Mouse (Mus musculus): Measurements from ENCODE around the gene Sipa1l2.

Gene Sipa1l2

DNA sequence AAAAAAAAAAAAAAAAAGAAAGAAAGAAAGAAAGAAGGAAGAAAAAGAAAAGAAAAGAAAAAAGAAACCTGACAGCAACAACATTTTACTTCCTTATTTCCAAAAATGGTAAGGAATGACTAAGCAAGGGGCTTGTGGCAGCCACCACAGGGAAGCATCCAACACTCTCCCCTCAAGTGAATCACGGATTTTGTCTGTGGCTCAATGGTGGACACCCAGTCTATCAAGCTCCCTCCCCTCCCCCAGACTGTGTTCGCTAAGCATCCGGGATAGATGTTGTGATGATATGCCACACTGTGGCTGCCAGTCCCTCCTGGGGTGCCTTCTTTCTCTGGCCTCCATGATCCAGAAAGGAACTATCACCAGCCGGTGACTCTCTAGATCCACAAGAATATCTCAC is 6.5 kb upstream of the Sipa1l2 start:
- no peak for DNase-seq (ENCODE audit: low spot score)

DNA sequence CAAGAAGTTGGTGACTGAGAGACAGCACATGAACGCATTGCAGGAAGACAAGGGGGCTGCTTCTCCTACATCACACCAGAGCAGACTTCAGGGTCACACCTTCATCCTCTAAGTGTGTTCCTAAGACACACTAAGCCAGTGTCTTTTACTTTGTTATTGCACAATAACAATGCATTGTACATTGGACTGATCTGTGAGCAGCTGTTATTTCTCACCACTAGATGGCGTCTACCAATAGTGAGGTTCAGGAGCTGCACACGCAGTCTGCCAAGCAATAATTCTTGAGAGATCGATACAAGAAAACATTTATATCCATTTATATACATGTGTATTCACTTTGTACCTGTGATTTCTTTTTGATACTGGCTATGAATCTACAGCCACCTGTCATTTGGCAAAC is 4.7 kb upstream of the Sipa1l2 start:
- DNase-seq (ENCODE audit: low spot score), result no peak

DNA sequence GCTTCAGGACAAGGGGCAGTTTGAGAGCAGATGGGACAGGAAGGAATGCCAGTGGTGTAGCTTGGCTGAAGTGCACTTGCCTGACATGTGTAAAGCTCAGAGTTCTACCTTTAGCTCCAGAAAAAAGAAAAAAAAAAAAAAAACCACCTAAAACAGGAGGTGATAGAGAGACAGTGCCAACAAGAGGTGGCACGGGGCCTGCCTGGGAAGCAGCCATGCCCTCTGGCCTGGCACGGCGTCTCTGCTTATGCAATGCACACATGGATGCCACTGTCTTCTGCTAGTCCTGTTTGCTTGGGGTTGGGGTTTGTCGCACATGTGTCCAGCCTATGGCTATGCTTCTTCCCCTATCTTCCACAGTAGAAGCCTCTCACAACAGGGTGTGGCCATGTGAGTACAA is 2.6 kb upstream of the Sipa1l2 start:
- DNase-seq (ENCODE audit: low spot score), result no peak

DNA sequence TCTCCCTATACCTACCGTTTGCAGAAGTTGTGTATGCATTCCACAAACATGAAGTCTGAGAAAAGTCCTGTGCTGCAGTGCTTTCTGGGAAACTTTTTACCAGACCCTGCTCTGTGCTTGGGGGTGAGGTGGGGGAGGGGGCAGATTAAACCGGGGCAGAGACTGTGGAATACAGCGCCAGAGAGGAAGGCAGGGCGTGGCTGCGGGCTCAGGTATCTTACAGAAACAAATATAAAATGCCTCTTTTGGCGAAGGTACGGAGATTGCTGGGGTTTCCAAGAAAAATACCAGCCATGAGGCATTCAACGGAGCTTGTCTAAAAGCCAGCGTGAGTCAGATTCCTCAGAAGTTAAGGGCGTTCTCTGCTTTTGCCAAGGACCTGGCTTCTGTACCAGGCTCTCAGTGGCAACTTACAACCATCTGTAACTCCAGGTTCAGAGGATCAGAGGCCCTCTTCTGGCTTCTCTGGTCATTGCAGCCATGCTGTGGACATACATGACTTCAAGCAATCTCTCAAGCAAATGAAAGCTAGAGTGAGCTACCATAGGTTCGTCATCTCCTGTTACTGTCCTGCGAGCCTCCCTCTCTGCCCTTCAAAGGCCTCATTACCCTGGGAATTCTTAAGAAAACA is 1.3 kb upstream of the Sipa1l2 start:
- no peak for DNase-seq (ENCODE audit: low spot score)

DNA sequence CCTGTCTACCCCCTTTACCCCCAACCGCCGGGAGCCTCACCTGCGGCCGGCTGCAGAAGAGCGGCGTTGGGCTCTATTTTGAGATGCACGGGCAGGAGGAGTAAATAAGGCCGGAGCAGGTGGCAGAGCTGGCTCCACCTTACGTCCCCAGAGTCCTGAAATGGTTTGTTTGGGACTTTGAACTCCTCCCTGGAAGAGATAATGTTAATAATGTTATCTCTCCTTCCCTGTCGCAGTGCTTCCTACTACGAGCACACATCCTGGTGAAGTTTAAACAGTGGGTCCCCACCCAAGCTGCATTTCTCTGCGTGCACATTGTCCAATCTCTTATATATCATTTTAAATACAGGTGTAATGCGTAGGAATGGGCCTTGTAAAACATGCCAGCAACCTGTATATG is 781 bp upstream of the Sipa1l2 start:
- DNase-seq (ENCODE audit: low spot score), result no peak

DNA sequence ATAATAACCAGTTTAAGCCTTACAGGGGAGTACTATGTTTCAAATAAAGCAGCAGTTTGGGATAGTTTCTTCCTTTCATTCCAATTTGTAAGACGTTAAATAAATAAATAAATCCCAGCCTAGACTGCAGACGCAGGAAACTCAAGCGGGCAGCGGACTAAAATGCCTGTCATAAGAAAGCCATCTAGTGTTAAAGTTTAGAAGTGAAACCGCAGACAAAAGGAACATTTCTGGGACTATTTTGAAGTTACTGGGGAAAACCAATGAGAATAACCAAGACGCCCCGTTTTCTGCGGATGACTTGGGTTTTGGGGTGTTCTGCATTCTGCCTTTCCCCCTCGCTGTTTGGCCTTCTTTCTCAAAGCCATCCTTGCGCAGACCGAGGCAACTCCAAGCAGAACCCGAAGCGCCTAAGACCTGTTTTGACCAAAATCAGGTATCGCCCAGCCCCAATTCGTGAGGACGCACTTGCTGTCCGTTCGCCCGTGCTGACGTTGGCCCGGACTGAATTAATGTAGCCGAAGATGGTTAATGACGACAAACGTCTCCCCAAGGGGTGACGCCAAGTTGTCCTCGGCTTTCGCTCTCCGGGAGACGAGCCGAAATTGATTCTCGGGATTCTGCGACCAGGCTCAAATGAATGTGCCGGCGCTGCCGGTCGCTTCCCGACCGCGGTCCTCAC is 616 bp downstream of the Sipa1l2 start:
- DNase-seq (ENCODE audit: low spot score), result no peak

DNA sequence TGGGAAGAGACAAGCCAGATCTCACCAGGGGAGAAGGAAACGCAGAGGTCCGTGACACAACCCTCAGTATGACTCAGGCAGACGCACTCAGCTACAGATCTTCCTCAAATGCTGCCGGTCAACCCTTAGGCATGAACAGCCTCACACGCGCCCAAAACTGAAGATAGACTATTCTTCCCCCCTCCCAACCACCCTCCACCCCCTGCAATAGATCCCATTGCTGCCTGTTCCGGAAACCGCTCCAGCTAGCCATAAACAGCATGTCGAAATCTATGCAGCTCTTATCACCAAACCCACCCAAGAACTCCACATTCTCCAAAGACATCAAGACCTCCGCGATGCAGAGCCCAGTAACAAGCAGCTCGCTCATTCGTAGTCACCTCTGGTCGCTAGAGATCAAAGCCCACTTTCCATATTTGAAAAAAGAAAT is 1.2 kb downstream of the Sipa1l2 start:
- no peak for DNase-seq (ENCODE audit: low spot score)

DNA sequence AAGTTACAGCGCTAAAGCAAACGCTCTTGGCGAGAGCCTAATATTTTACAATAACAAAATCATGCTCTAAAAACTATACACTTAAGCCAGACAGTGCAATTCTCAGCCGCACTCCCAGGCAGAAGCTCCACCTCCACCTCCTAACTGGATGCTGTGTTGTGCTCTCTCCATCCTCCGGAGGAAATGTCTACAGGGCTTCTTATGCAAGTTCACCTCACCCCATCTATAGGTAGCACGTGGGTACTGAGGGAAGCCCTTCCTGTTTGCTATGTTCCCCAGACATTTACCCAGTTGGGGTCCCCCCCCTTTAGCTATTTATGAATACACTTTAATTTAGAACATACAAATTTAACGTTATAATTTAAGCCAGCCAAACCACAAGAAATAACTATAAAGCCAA is 2.0 kb downstream of the Sipa1l2 start:
- no peak for DNase-seq (ENCODE audit: low spot score)

DNA sequence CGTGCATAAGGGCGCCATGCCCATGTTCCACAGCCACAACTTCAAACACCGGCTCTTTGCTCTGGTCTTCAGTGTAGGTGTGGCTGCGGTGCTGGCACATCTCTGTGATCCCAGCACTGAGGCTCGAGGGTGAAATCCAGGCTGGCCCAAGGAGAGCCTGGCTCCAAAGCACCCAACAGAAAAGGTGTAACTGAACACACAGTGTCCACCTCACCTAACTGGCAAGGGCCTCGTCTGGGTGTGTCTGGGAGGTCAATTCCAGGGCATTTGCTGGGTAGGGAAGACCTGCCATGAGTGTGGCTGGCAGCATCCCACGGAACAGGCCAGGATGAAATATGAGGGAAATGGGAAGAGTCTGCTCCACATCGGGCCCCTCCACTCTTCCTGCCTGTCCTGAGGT is 6.7 kb downstream of the Sipa1l2 start:
- no peak for DNase-seq (ENCODE audit: low spot score)

DNA sequence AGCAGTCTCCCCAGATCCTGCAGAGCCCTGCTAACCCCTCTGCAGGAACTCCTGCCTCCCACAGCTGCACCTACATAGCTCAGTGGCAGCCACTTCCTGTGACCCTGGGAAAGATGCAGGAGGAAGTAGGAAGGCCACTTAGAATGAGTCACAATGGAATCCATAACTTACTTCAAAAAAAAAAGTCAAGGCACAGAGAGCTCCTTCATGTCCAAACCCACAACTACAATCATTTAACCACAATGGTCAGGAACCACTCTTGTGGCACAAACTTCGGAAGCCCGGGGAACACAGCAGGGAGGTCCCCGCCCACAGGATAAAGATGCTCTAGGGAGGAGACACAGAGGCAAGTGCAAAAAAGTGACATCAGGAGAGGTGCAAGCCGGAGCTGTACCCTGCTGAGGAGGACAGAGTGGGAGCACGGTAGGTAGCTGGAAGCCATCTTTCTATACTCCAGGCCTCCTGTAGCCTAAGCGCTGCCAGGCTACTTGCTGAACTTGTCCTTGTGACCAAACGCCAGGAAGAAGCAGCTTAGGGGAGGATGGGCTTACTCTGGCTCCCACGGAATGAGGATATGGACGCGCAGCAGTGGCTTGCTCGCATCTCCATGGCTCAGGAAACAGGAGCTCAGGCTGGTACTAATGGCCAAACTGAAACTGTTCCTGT is 8.7 kb downstream of the Sipa1l2 start:
- no peak for DNase-seq (ENCODE audit: low spot score)

DNA sequence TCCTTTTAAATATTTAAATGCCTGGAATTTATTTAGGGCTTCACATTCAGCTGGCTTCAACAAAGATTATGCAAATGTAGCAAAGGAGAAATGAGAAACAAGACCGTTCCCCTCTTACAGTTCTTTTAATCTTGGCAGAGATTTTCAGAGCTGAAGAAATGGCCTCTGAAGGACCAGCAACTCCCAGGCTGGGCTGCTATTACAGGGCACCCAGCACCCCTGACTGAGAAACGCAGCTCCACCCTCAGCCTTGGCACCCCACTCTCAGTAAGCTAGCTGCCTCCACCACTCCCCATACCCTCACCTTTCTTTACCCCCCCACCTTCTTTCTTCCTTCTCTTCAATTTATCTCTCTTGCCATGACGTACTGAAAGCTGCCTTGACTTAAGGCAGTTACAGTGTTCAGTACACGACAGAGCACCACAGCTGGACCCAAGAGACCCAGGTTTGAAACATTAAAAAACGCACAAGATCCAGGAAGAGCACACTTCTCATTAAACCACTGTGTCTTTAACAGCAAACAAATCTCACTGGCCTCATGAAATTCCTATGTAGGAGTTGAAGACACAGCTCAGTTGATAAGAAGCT is 10.4 kb downstream of the Sipa1l2 start:
- DNase-seq (ENCODE audit: low spot score), result no peak

DNA sequence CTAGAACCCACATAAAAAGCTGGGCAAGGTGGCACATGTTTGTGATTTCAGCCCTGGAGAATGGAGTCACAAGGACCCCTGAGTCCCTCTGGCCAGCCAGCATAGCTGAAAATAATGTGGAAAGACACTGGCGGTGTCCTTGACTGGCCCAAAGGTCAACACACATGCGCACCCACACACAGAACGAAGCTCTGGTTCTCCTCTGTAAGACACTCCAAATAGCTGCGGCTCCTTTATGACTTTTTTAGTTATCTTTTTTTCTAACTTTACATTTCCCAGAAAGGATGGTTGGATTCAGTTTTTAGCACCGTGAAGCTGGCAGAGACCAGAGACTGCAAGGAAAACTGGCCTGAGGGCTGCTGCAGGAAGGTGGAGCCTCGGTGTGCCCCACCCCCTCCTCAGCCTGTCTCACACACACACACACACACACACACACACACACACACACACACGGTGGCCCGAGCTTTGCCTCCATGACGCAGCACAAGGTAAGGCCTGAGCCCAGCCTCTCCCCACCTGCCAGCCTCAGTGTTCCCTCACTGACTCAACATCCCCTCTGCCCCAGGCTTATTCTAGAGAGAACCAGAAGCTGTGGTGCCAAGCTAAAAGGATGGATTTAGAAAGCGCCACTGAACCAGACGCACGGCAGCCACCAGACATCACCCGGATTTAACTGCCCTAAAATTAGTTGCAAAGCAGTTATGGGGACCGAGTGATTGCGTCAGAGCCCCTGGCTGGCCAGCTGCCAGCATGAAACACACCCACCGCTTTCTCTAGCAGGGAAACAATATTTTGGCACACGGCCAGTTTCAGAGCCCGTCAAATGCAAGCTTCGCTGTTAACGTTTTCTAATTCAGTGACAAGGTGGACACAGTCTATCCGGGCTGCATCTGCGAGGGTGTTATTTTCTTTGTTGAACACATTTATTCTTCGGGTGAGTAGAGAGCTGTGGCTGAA is 11.2 kb downstream of the Sipa1l2 start:
- peak; percentile 77 for DNase-seq (ENCODE audit: low spot score)

DNA sequence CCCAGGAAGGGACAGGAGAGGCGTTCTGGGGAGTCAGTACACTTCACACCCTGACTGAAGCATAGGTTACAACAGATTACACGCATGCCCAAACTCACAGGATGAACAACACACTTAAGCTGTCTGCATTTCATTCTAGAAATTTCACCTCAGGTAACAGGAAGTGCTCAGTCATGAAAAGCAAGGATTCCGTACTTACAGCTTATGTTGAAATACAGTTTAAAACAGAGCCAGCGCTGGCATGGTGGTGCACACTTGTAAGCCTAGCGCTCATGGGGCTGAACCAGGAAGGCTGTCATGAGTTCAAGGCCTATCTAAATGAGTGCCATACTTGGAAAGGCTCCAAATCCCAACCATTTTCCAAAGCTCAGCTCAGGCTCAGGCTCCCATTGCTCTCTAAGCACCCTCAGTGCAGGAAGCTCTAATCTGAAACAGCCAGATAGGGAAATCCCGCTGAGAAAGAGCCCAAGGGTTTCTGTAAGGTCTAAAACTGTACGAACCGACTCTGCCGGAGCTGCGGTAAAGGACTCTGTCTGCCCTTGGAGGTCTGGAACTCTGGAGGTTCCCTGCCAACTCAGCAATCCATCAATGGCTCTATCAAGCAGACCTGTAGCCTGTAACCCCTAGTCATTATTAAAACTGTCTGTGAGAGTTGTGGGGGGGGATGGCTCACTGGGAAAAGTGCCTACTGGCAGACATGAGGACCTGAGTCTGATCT is 12.1 kb downstream of the Sipa1l2 start:
- no peak for DNase-seq (ENCODE audit: low spot score)

DNA sequence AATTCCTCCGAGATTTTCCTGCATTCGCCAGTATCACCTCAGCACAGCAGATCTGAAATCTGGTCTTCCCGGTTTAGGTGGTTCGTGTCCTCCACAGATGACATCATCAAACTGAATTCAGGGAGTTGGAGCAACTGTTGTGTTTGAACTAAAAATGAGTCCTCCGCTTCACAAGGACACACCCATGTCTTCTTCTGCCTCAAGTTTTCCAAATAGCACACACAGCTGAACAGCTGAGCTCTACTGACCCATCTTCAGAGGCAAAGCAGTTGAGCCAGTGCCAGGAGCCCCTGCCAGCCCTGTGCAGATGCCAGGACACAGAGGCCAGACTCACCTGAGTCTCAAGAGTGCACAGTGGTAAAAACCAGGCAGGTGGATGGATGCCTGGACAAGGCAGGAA is 12.9 kb downstream of the Sipa1l2 start:
- no peak for DNase-seq (ENCODE audit: low spot score)

DNA sequence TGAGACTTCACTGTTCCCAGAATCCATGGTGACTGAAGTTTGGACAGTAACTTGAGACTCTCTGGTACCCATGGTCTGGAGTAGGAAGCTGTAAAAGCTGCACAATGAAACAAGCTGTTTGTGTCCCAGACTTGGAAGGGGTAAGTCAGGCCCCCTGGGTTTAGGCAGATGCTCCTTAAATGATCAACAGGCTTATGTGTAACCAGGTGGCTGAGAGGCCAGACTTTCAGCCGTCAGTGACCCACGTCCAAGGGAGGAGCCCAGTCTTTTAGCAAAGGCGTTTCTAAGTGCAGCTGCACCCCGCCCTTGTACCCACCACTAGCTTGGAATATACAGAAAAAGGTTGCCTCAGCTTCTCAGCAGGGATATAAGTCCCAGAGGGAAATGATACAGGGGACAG is 19.0 kb downstream of the Sipa1l2 start:
- no peak for DNase-seq (ENCODE audit: low spot score)

DNA sequence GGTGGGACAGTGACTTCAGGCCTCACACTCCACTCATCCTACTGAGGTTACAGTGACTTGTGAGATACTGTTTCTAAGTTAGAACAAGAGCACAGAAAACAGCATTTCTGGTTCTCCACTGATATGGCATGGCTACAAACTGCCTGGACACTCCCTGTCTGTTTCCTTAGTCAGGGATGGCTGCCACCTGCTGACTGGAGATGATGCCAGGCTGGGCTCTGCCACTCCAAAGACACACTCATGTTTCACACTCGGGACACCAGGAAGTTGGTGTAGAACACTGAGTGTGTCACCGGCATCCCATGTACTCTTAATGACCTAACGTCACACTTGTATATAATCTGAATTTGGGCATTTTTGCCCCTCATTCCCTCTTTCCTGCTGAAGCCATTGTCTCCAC is 22.3 kb downstream of the Sipa1l2 start:
- DNase-seq (ENCODE audit: low spot score), result no peak

DNA sequence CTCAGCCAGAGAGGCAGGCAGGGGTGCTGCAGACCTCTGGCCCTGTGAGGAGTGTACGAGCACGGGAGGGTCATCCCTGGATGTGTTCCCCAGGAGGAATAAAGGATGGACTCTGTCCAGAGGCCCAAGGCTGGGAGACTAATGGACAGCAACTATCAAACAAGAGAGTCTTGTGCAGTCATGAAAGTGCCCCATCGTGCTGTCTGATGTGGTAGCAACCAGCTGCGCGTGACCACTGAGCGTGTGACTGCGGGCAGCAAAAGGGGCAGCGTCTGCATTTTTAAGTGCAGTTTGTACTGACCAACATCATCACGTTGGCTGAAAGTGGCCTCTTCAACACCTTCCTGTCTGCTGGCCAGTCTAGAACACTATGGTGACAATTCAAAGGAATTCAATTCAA is 23.7 kb downstream of the Sipa1l2 start:
- DNase-seq (ENCODE audit: low spot score), result no peak

DNA sequence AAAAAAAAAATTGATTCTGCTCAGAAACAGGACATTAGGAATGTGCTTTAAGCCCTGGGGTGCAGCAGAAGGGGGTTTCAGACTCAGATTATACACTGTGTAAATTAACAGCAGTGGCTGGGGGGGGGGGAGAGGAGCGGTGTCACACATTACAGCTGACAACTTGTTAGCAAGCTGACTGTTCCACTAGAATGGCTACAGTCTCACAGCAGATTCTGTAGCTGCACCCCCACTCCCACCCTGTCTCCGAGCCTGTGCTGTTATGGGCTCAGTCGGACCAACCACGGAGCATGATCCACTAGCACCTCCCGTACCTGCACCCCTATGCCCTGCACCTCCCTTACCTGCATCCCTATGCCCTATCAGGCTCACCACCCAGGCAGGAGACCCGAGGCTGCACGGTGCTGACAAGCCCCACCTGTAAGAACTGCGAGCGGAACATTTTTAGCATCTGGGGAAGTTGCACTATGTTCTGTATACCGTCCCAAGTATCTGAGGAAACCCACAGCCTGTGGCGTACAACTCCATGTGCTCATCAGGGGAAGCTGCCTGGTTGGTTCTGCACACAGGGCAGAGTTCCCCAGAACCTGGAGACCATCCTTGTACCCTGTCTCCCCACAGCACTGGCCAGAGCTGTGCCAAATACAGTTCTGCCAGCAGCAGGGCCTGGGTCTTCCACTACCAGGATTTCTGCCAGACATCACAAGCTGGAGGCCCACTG is 26.6 kb downstream of the Sipa1l2 start:
- DNase-seq (ENCODE audit: low spot score), result no peak

DNA sequence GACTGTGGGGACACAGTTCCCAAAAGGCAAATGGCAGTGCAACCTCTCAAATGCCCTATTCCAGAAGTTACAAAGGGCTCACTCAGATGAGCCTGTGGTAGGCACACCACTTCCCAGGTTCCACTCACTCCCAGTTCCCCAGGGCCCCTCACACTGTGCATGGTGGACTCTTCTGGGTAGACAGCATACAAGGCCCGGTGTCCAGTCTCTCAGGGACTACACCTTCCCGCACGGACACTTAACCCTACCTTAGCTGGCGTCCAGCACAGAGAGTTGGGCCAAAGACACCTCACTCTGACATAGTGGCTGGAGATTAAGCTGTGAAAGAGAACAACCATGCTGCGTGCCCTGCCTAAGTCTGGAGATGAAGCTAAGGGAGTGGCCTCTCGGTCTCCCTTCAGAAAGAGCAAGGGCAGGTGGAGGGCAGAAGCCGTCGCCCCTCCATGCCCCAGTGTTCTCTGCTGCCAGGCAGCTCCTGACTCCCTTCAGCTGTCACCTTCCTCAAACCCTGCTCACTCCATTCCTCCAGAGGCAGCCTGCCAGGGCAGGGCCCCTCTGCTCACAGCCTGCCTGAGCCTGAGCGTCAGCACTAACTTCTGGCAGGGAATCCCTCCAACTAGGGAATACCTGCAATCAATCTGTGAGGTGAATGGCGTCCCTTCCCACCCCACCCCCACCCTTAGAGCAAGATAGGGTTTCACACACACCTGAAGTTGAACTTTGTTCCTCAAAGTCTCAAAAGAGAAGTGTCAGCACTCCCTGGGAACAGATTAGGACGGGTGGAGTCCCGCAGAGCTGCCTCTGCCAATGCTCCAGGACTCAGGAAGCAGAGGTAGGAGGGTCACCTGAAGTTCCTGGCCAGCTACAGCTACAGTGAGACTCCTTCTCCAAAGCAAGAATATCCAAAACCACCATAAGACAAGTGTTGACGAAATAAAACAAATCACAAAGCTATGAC is 30.3 kb downstream of the Sipa1l2 start:
- DNase-seq (ENCODE audit: low spot score), result no peak

DNA sequence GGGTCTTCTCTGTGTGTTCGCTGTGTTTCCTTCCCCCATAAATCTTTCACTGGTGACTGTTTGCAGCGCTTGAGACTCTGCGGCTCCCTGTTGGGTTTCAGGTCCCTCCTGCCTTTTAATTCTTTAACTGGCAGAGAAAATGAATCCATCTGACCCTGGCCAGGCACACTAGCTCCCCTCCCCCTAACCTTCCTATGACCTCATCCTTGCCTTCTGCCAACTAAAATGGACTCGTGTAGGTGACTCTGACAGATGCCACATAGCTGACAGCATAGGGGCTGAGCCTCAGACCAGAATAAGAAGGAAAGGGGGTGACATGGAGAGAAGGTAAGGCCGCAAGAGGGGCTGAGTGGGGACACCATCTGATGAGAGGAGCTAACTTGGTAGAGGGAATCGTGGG is 31.3 kb downstream of the Sipa1l2 start:
- DNase-seq (ENCODE audit: low spot score), result no peak
